Mouse (Mus musculus): ENCODE data around the gene Cobll1. TPM values are rescaled to one million over a fixed set of nuclear protein-coding genes. Genes with fewer than 3 reads are reported as not detected.

Cobll1 gene
- polyA plus RNA-seq, 1 experiment from 2014 or later, result 6.1 TPM

DNA sequence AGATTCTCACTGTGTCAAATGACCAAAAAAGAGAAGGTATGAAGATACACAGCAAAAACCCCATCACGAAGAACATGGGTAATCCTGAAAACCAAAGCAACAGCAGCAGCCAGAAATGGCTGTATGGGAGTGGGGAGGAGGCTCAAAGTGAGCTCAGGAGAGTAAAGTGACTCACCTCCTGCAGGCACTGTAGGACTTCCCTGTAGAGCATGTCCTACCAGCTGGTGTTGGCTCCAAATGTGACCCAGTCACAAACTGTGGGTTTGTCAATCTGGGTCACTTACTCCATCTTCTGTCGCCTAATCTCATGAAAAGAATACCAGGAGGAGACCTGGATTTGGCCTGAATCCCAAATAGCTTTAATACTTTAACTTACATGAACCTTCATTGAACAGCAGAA is 81.9 kb downstream of the Cobll1 start:
- H3K4me2 ChIP-seq (ENCODE audit: low read depth, low read length), result no peak overlapping the region
- no peaks in the 10 kb centered on the region for H3K9me3 ChIP-seq (replicated peaks; ENCODE audit: control insufficient read depth, low read length)
- H3K4me3 ChIP-seq (ENCODE audit: low read depth, low read length), result no peak overlapping the region
- no peak overlapping the region for H3K9ac ChIP-seq (ENCODE audit: low read depth, low read length)
- WGBS (ENCODE audit: insufficient replicate concordance), result 51% methylated on average over 2 of the region's 2 CpGs
- ATAC-seq (ENCODE audit: low read depth), result no peak
- H3K36me3 ChIP-seq (ENCODE audit: control insufficient read depth, insufficient read depth), result no peaks in the 10 kb centered on the region
- H3K4me1 ChIP-seq (ENCODE audit: control insufficient read depth, low read depth, low read length), result no peaks in the 10 kb centered on the region
- no peaks in the 10 kb centered on the region for H3K27me3 ChIP-seq (ENCODE audit: control insufficient read depth, insufficient read depth, low read depth, low read length)
- H3K27ac ChIP-seq (ENCODE audit: low read length), result no peak overlapping the region

DNA sequence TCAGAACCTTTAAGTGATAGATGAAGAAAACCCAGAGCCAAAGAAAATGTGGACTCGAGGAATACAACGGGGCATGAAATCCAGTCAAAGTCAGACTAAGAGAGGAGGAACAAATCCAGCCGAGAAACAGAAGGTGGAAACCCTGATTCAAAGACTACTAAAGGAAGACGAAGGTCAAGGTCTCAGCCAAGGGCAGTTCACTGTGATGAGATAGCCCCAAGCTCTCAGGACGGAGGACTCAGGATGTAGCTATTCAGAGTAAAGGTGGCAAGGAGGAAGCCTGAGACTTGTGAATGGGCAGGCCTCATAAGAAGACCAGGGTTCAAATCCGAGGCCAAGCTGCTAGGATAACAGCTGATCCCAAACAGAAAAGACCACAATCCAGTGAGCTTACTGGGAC is 90.3 kb downstream of the Cobll1 start:
- Histone ChIP-seq H3K4me2 (ENCODE audit: low read depth, low read length) (no peak overlapping the region), H3K4me3 (ENCODE audit: low read depth, low read length) (no peak overlapping the region), H3K9me3 (replicated peaks; ENCODE audit: control insufficient read depth, low read length) (no peaks in the 10 kb centered on the region), H3K4me1 (ENCODE audit: control insufficient read depth, low read depth, low read length) (no peaks in the 10 kb centered on the region), H3K36me3 (ENCODE audit: control insufficient read depth, insufficient read depth) (no peaks in the 10 kb centered on the region), H3K9ac (ENCODE audit: low read depth, low read length) (no peak overlapping the region), H3K27ac (ENCODE audit: low read length) (no peak overlapping the region), H3K27me3 (ENCODE audit: control insufficient read depth, insufficient read depth, low read depth, low read length) (no peaks in the 10 kb centered on the region)
- no peak for ATAC-seq (ENCODE audit: low read depth)
- WGBS (ENCODE audit: insufficient replicate concordance), result 67% methylated on average over 6 of the region's 6 CpGs

DNA sequence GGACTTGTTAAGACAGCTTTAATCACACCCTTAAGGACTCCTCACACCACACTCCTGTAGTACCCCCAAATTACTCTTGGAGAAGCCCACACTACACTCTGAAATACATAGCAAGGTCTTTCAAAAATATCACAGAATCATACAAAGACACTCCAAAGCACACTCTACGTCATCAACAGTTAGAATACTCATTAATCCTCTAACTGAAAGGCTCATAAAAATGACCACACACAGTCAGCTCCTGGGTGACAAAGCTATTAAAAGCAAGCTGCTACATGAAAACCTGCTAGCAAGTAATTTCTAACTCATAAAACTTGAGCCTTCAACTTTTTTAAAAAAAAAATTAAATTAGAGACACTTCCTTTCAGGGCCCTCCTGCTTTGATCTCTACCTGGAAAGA is 91.8 kb downstream of the Cobll1 start:
- no peak overlapping the region for H3K27ac ChIP-seq (ENCODE audit: low read length)
- no peaks in the 10 kb centered on the region for H3K36me3 ChIP-seq (ENCODE audit: control insufficient read depth, insufficient read depth)
- ATAC-seq (ENCODE audit: low read depth), result no peak
- H3K4me3 ChIP-seq (ENCODE audit: low read depth, low read length), result no peak overlapping the region
- H3K27me3 ChIP-seq (ENCODE audit: control insufficient read depth, insufficient read depth, low read depth, low read length), result no peaks in the 10 kb centered on the region
- H3K4me1 ChIP-seq (ENCODE audit: control insufficient read depth, low read depth, low read length), result no peaks in the 10 kb centered on the region
- H3K4me2 ChIP-seq (ENCODE audit: low read depth, low read length), result no peak overlapping the region
- H3K9me3 ChIP-seq (replicated peaks; ENCODE audit: control insufficient read depth, low read length), result no peaks in the 10 kb centered on the region
- WGBS (ENCODE audit: insufficient replicate concordance), result 55% methylated on average over 1 of the region's 1 CpGs
- H3K9ac ChIP-seq (ENCODE audit: low read depth, low read length), result no peak overlapping the region

DNA sequence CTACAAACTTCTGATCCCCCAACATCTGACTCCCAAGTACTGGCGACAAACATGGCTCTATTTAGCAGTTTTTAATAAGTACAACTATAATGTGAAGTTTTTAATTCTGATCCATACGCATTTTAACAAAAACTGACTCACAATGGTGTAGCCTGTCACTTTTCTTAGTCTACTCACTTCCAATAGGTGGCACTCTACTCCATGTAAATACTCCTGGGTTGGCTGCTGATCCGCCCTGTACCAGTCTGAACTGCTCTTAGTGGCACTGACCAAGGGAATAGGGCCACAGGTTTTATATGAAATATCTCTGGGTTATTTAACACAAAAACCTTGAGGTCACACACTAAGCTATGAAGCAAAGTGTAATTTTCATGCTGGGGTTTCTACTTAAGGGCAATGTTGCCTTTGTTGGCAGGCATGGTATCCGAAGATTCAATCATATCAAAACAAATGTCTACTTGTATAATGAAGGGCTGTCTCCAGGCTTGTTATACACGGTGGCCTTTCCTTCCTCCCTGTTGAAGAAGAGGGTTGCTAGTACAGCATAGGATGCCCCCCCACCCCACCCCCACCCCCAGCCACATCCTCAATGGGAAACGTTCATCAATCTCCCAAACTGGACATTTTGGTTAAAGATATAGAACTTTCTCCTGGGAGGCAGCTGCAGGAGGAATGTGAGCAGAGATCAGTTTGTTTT is 93.6 kb downstream of the Cobll1 start:
- no peak overlapping the region for H3K27ac ChIP-seq (ENCODE audit: low read length)
- no peaks in the 10 kb centered on the region for H3K27me3 ChIP-seq (ENCODE audit: control insufficient read depth, insufficient read depth, low read depth, low read length)
- H3K9me3 ChIP-seq (replicated peaks; ENCODE audit: control insufficient read depth, low read length), result no peaks in the 10 kb centered on the region
- 0 out of 2 replicates have a peak, but pooled peaks have one; percentile 48 for ATAC-seq (ENCODE audit: low read depth)
- H3K9ac ChIP-seq (ENCODE audit: low read depth, low read length), result no peak overlapping the region
- no peaks in the 10 kb centered on the region for H3K4me1 ChIP-seq (ENCODE audit: control insufficient read depth, low read depth, low read length)
- WGBS (ENCODE audit: insufficient replicate concordance), result 39% methylated on average over 6 of the region's 6 CpGs
- H3K36me3 ChIP-seq (ENCODE audit: control insufficient read depth, insufficient read depth), result no peaks in the 10 kb centered on the region
- H3K4me2 ChIP-seq (ENCODE audit: low read depth, low read length), result no peak overlapping the region
- no peak overlapping the region for H3K4me3 ChIP-seq (ENCODE audit: low read depth, low read length)

DNA sequence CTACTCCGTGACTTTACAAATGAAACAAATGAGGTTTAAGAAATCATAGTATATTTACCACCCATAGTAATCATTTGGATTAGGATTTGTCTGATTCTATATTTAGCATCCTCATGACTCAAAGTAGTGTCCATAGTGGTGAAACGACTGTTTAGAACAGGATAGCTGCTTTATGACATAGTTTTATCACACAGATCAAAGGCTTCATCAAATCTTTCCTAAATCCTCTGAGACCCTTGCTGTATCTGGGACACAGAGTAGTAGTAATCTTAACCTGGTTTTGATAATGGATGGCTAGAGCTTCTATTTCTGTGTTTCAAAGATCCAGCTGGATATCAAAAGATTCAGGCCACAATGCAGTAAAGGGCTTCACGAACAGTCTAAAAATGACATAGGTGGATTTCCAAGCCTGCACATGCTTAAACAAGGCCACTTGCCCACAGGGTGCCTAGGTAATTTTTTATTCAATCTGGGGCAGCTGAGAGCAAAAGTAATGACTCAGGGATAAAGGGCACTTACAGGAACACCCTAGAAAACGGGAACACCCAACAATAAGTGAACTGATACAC is 98.0 kb downstream of the Cobll1 start:
- Histone ChIP-seq H3K36me3 (ENCODE audit: control insufficient read depth, insufficient read depth) (no peaks in the 10 kb centered on the region), H3K9me3 (replicated peaks; ENCODE audit: control insufficient read depth, low read length) (no peaks in the 10 kb centered on the region), H3K27me3 (ENCODE audit: control insufficient read depth, insufficient read depth, low read depth, low read length) (no peaks in the 10 kb centered on the region), H3K9ac (ENCODE audit: low read depth, low read length) (no peak overlapping the region), H3K4me3 (ENCODE audit: low read depth, low read length) (no peak overlapping the region), H3K27ac (ENCODE audit: low read length) (no peak overlapping the region), H3K4me1 (ENCODE audit: control insufficient read depth, low read depth, low read length) (no peaks in the 10 kb centered on the region), H3K4me2 (ENCODE audit: low read depth, low read length) (no peak overlapping the region)
- no peak for ATAC-seq (ENCODE audit: low read depth)
- 50% methylated on average over 4 of the region's 4 CpGs for WGBS (ENCODE audit: insufficient replicate concordance)

DNA sequence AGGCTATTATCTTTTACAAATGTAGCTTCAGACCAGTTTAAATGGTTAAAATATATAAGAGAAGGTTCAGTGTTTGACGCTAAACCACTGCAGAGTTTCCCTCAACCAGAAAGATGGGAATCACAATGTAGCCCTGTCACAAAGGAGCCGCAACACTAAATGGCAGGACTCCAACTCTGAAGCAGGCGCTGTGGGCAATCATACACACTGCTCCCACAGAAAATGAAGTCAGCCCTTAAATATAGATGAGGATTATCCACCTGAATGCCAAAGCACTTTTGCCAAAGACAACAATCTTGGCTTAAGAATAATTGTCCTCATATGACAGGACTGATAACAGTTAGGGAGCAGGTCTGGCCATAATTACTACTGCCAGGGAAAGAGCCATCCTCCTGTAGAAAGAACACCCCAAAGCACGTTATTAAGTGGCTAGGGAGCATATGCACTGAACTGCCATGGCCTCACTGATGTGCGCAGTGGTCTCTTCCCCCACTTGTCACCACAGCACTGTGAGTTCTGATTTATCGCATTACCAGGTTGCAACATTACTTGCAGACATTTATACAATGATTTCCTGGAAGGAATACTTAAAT is 98.8 kb downstream of the Cobll1 start:
- Histone ChIP-seq H3K27me3 (ENCODE audit: control insufficient read depth, insufficient read depth, low read depth, low read length) (no peaks in the 10 kb centered on the region), H3K4me1 (ENCODE audit: control insufficient read depth, low read depth, low read length) (no peaks in the 10 kb centered on the region), H3K4me2 (ENCODE audit: low read depth, low read length) (no peak overlapping the region), H3K9me3 (replicated peaks; ENCODE audit: control insufficient read depth, low read length) (no peaks in the 10 kb centered on the region), H3K36me3 (ENCODE audit: control insufficient read depth, insufficient read depth) (no peaks in the 10 kb centered on the region), H3K9ac (ENCODE audit: low read depth, low read length) (no peak overlapping the region), H3K27ac (ENCODE audit: low read length) (no peak overlapping the region), H3K4me3 (ENCODE audit: low read depth, low read length) (no peak overlapping the region)
- no peak for ATAC-seq (ENCODE audit: low read depth)
- 69% methylated on average over 6 of the region's 6 CpGs for WGBS (ENCODE audit: insufficient replicate concordance)

DNA sequence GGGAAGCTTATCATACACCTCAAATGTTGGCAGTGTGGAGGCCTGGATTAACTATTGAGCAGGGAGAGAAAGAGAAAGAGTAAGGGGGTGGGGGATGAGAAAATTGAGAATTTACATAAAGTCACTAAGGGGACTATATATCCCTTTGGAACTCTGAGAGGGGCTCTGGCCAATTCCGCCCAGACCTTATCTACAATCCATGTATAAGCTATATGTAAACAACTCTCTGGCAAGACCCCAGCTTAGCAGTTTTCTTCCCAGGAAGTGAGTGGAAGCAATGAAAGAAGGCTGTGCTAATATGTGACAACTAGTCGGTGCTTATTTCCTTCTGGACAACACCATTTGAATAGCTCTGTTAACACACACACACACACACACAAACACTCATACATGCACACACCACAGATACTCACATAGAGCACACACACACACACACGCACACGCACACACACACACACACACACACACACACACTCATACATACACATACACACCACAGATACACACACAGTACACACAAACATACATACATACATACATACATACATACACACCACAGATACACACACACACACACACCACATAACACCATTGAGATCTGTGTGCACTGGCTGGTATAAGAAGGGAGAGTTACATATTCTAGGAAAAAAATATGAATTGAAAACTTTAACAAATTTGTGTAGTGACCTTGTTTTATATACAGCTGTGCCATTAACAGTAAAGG is 99.4 kb downstream of the Cobll1 start:
- WGBS (ENCODE audit: insufficient replicate concordance), result 53% methylated on average over 4 of the region's 4 CpGs
- H3K9ac ChIP-seq (ENCODE audit: low read depth, low read length), result no peak overlapping the region
- no peaks in the 10 kb centered on the region for H3K36me3 ChIP-seq (ENCODE audit: control insufficient read depth, insufficient read depth)
- no peaks in the 10 kb centered on the region for H3K9me3 ChIP-seq (replicated peaks; ENCODE audit: control insufficient read depth, low read length)
- no peak overlapping the region for H3K27ac ChIP-seq (ENCODE audit: low read length)
- ATAC-seq (ENCODE audit: low read depth), result no peak
- no peak overlapping the region for H3K4me3 ChIP-seq (ENCODE audit: low read depth, low read length)
- no peaks in the 10 kb centered on the region for H3K27me3 ChIP-seq (ENCODE audit: control insufficient read depth, insufficient read depth, low read depth, low read length)
- no peaks in the 10 kb centered on the region for H3K4me1 ChIP-seq (ENCODE audit: control insufficient read depth, low read depth, low read length)
- no peak overlapping the region for H3K4me2 ChIP-seq (ENCODE audit: low read depth, low read length)

DNA sequence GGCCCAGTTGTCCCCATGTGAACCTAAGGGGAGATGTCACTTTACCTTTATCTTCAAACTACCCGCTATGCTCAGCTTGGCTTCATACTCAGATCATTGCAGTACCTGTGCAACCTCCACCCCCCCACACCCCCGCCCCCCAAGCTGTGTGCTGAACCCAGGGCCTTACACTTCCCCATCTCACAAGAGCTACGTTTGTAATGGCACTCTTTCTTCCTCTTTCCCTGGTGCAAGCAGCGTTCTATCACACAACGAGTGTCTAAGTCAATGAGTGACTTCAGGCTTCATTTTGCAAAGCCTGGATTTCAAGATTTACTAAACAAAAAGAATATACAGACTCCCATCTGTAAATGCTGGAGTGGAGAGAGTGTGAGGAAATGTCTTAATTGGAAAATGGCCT is 100.2 kb downstream of the Cobll1 start:
- WGBS (ENCODE audit: insufficient replicate concordance), result 38% methylated on average over 5 of the region's 5 CpGs
- no peak overlapping the region for H3K4me3 ChIP-seq (ENCODE audit: low read depth, low read length)

More for the DNA sequence above, 100.2 kb downstream of the Cobll1 start:
- no peak overlapping the region for H3K27ac ChIP-seq (ENCODE audit: low read length)
- H3K9me3 ChIP-seq (replicated peaks; ENCODE audit: control insufficient read depth, low read length), result no peaks in the 10 kb centered on the region
- H3K4me2 ChIP-seq (ENCODE audit: low read depth, low read length), result no peak overlapping the region
- no peaks in the 10 kb centered on the region for H3K36me3 ChIP-seq (ENCODE audit: control insufficient read depth, insufficient read depth)
- H3K27me3 ChIP-seq (ENCODE audit: control insufficient read depth, insufficient read depth, low read depth, low read length), result no peaks in the 10 kb centered on the region
- no peaks in the 10 kb centered on the region for H3K4me1 ChIP-seq (ENCODE audit: control insufficient read depth, low read depth, low read length)
- no peak overlapping the region for H3K9ac ChIP-seq (ENCODE audit: low read depth, low read length)
- ATAC-seq (ENCODE audit: low read depth), result no peak
